Mouse (Mus musculus): ENCODE measurements around the gene Jpt1.
"Not testable (repeated sequence)": the region's sequence is repeated elsewhere in the genome, so short reads cannot be mapped to it uniquely, and the experiment has no call there.

Gene Jpt1

GRCm38 (mm10) chr11:115511121-115511520 lies 3.1 kb downstream of the Jpt1 start:
- DNase-seq, result no peak

- no peak for DNase-seq
Observed at GRCm38 (mm10) chr11:115510507-115510888, 3.7 kb downstream of the Jpt1 start.

GRCm38 (mm10) chr11:115509773-115510506 lies 4.2 kb downstream of the Jpt1 start:
- no peak for DNase-seq

GRCm38 (mm10) chr11:115508061-115508460 lies 6.1 kb downstream of the Jpt1 start:
- DNase-seq, result no peak

GRCm38 (mm10) chr11:115506586-115506985 lies 7.6 kb downstream of the Jpt1 start:
- DNase-seq, result no peak

GRCm38 (mm10) chr11:115502636-115503035 lies 11.6 kb downstream of the Jpt1 start:
- DNase-seq, result no peak

GRCm38 (mm10) chr11:115496559-115496958 lies 17.6 kb downstream of the Jpt1 start:
- DNase-seq, result not testable (repeated sequence)

GRCm38 (mm10) chr11:115492387-115492786 lies 21.8 kb downstream of the Jpt1 start:
- DNase-seq, result no peak

- peak; percentile 83 for DNase-seq
Observed at GRCm38 (mm10) chr11:115491356-115492083, 22.7 kb downstream of the Jpt1 start, which contains the start of gene Nt5c. TSS of gene Nt5c (minus strand) at chr11:115491862.

GRCm38 (mm10) chr11:115490441-115491355 lies 23.5 kb downstream of the Jpt1 start:
- DNase-seq, result no peak

GRCm38 (mm10) chr11:115488551-115489104 lies 25.6 kb downstream of the Jpt1 start:
- no peak for DNase-seq

GRCm38 (mm10) chr11:115485155-115485554 lies 29.0 kb downstream of the Jpt1 start:
- no peak for DNase-seq

GRCm38 (mm10) chr11:115483726-115484125 lies 30.5 kb downstream of the Jpt1 start:
- DNase-seq, result peak; percentile 80

GRCm38 (mm10) chr11:115483278-115483677 lies 30.9 kb downstream of the Jpt1 start:
- no peak for DNase-seq

GRCm38 (mm10) chr11:115481553-115482259 lies 32.5 kb downstream of the Jpt1 start:
- no peak for DNase-seq

- DNase-seq, result no peak
Observed at GRCm38 (mm10) chr11:115478296-115478938, 35.8 kb downstream of the Jpt1 start.

GRCm38 (mm10) chr11:115477388-115477787 lies 36.8 kb downstream of the Jpt1 start:
- DNase-seq, result not testable (repeated sequence)

GRCm38 (mm10) chr11:115476630-115477029 lies 37.6 kb downstream of the Jpt1 start:
- DNase-seq, result not testable (repeated sequence)

GRCm38 (mm10) chr11:115475758-115476237 lies 38.4 kb downstream of the Jpt1 start:
- no peak for DNase-seq

GRCm38 (mm10) chr11:115475025-115475757 lies 39.0 kb downstream of the Jpt1 start, which contains the start of gene Armc7:
TSS of gene Armc7 (plus strand) at chr11:115475667.
- peak; percentile 96 for DNase-seq
